Mouse (Mus musculus) macrophage (primary cell): ENCODE results near the gene Nudcd2. TPM values are rescaled to one million over a fixed set of nuclear protein-coding genes. Genes with fewer than 3 reads are reported as not detected.

Experiments used
- H3K27ac ChIP-seq: fragments of 350-480 bp; formaldehyde crosslinking; 2 replicates; pipeline ENCODE4 v1.9.0; 2021
- H3K36me3 ChIP-seq: fragments of 350-480 bp; formaldehyde crosslinking; 2 replicates; pipeline ENCODE4 v1.9.0; 2021; ENCODE audit errors: inconsistent target
- H3K4me3 ChIP-seq: fragments of 350-480 bp; formaldehyde crosslinking; 2 replicates; pipeline ENCODE4 v1.9.0; 2021; ENCODE audit errors: inconsistent target
- H3K79me2 ChIP-seq: fragments of 350-480 bp; formaldehyde crosslinking; 2 replicates; pipeline ENCODE4 v1.9.0; 2021; ENCODE audit errors: inconsistent target
- WGBS: methylation state at CpG from one replicate; pipeline ENCODE4 v1.1.7; 2026; ENCODE audit warnings: inconsistent platforms; ENCODE audit not compliant: missing documents; 5-methylcytosine and 5-hydroxymethylcytosine counted together
- polyA plus RNA-seq: library from polyadenylated mRNA; stranded (reverse); fragments of 250-400 nt; gene quantifications from 3 replicates; pipeline ENCODE4 v1.2.4, GENCODE M21; 2018; ENCODE audit warnings: inconsistent platforms

Nudcd2 gene
- polyA plus RNA-seq, 1 experiment from 2014 or later, result 53.0 TPM

GRCm38 (mm10) chr11:40784326-40784725, 50.9 kb downstream of the Nudcd2 start:
- Histone ChIP-seq H3K4me3 (no peak overlapping the region), H3K79me2 (no peaks in the 10 kb centered on the region), H3K27ac (no peak overlapping the region), H3K36me3 (no peaks in the 10 kb centered on the region)
- 85% methylated on average over 8 of the region's 8 CpGs for WGBS

DNA sequence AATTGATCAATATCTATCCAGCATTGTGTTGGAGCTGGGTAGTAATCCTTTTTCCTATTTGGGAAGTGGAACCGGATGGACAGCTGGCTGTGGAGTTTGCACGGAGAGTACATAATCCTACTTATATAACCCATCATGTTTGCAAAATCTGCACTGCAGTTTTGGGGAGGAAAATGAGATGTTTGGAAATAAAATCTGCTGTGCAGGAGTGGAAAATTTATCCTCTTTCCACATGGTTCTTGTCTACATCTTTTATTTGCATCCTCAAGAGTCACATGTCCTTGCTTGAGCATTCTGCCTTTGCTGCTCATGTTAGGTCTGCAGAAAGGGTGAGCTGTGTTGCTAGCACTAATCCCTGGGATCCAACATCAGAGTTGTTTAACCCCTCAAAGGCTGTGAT, 53.4 kb downstream of the Nudcd2 start:
- Histone ChIP-seq H3K4me3 (no peak overlapping the region), H3K36me3 (no peaks in the 10 kb centered on the region), H3K27ac (no peak overlapping the region), H3K79me2 (no peaks in the 10 kb centered on the region)
- WGBS, result 85% methylated on average over 2 of the region's 2 CpGs

Other genes with a start within 250 kb of the Nudcd2 start
- 28.8 to 55.1 TPM (median 43.4 TPM) in 3 replicates for gene Mat2b, start 38.5 kb upstream of the Nudcd2 start, polyA plus RNA-seq
- 0.32 to 7.1 TPM (median 3.3 TPM) in 3 replicates for gene Hmmr, start 245 bp upstream of the Nudcd2 start, polyA plus RNA-seq
- gene Ccng1, start 21.6 kb downstream of the Nudcd2 start, polyA plus RNA-seq, result 131 to 159 TPM (median 149 TPM) in 3 replicates